Mouse (Mus musculus): ENCODE measurements around the gene Thap3. TPM values are rescaled to one million over a fixed set of nuclear protein-coding genes. Genes with fewer than 3 reads are reported as not detected.

The Thap3 gene
- polyA plus RNA-seq, 1 experiment from 2014 or later: 26.5 TPM

DNA sequence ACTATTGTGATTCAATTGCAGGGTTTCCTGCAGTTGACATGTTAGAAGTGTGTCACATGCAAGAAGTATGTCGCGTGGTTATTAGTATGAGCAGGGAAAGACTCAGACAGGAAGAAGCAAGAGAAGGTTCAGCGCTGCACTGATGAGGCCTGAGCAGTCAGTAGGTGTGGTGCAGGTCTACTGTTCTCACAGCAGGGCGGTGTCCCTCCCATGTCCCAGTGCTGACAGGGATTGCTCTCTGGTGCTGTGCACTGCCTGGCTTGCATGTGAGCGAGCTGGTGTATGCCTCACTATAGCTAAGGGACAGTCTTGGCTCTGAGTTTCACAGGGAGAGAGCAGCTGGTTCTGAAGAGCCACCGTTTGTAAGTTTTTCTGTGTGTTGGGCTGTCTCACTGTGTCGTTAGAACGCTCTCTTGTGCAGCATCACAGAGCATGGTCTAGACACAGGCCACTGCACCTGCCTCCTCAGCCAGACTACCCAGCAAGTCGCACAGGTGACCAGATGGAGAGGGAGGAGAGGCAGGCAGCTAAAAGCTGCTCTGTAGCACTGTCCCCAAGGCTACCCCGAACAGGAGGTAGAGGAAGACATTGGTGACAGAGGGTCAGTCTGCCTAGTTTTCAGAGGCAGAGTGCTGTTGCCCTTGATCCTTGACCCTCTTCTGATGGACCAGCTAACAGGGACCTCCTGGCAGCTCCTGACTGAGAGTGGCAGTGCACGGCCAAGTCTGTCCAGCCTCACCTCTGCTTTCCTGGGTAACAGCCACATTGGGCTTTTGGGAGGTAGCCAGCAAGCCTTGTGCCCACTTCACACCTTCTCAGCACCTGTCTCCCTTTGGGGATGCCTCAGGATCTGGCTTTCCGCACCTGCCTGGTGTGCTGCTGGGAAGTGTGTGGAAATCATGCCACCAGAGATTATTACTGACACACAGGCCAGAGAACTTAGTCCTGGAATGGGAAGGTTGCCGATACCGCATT lies 40.0 kb downstream of the Thap3 start:
- Histone ChIP-seq H3K4me1 (ENCODE audit: control insufficient read depth in 2 of 2, insufficient read depth in 2 of 2, low read length in 2 of 2) (peaks cover 10 to 27% of the 10 kb centered on the region in 2 experiments; a peak in 3 of 4 replicates), H3K27me3 (ENCODE audit: control insufficient read depth, insufficient read depth, low read length) (no peaks in the 10 kb centered on the region), H3K36me3 (ENCODE audit: control insufficient read depth, insufficient read depth, low read length) (peaks cover 28% of the 10 kb centered on the region), H3K4me3 (ENCODE audit: control insufficient read depth in 1 of 2, insufficient read depth in 1 of 2, low read depth in 1 of 2, low read length in 2 of 2) (no peak overlapping the region), H3K4me2 (ENCODE audit: low read length) (no peak overlapping the region), H3K9ac (ENCODE audit: low read length) (no peak overlapping the region), H3K9me3 (ENCODE audit: control insufficient read depth, low read length) (no peaks in the 10 kb centered on the region), H3K27ac (replicated peaks in 1 of 2; ENCODE audit: control insufficient read depth in 1 of 2, insufficient read depth in 1 of 2, low read depth in 2 of 2, low read length in 2 of 2) (no peak overlapping the region)
- no peak for ATAC-seq (ENCODE audit: insufficient number of reproducible peaks, insufficient read depth, low FRiP score, low read depth)
- WGBS: 75% methylated on average over 14 of the region's 14 CpGs

DNA sequence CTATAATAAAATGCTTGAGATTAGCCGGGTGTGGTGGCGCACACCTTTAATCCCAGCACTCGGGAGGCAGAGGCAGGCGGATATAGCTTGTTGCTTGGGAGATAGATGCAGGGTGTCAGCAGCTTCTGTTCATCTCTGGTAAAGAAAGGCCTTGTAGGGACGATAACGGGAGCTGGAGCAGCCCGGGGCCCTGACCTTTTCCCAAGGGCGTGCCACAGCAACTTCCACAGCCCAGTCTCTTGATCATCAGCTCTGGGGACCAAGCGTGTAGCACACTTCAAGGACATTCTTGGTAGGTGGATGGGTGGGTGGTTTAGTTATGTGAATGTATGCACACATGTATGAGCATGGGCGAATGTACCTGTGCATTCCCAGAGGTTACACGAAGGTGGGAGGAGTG lies 42.6 kb downstream of the Thap3 start:
- no peak overlapping the region for H3K4me2 ChIP-seq (ENCODE audit: low read length)
- no peak overlapping the region for H3K9ac ChIP-seq (ENCODE audit: low read length)
- no peak overlapping the region for H3K27ac ChIP-seq (replicated peaks in 1 of 2; ENCODE audit: control insufficient read depth in 1 of 2, insufficient read depth in 1 of 2, low read depth in 2 of 2, low read length in 2 of 2)
- no peak for ATAC-seq (ENCODE audit: insufficient number of reproducible peaks, insufficient read depth, low FRiP score, low read depth)
- H3K4me1 ChIP-seq (ENCODE audit: control insufficient read depth in 2 of 2, insufficient read depth in 2 of 2, low read length in 2 of 2): peaks cover 10 to 27% of the 10 kb centered on the region in 2 experiments; a peak in 3 of 4 replicates
- H3K9me3 ChIP-seq (ENCODE audit: control insufficient read depth, low read length): no peaks in the 10 kb centered on the region
- no peaks in the 10 kb centered on the region for H3K27me3 ChIP-seq (ENCODE audit: control insufficient read depth, insufficient read depth, low read length)
- 59% methylated on average over 11 of the region's 11 CpGs for WGBS
- H3K4me3 ChIP-seq (ENCODE audit: control insufficient read depth in 1 of 2, insufficient read depth in 1 of 2, low read depth in 1 of 2, low read length in 2 of 2): no peak overlapping the region
- H3K36me3 ChIP-seq (ENCODE audit: control insufficient read depth, insufficient read depth, low read length): 0 out of 2 replicates have a peak, but pooled peaks cover 4% of the 10 kb centered on the region

DNA sequence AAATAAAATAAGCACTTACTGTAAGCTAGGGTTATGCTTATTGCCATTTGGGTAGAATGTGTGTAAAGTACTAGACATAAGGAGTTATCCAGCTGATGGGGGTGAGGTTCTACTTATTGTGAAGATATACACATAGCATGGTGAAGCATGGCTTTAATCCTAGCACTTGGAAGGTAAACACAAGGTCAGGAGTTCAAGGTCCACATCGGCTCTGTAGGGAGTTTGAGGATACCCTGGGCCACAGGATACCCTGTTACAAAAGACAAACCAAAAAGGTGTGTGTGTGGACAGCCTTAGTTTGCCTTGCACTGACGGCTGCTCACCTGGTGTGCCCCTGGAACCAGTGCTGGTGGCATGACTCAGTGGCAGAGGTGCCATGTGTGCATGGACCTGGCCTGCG lies 50.7 kb downstream of the Thap3 start:
- no peak for ATAC-seq (ENCODE audit: insufficient number of reproducible peaks, insufficient read depth, low FRiP score, low read depth)
- peaks cover 0 to 19% of the 10 kb centered on the region in 2 experiments; a peak in 3 of 4 replicates for H3K4me1 ChIP-seq (ENCODE audit: control insufficient read depth in 2 of 2, insufficient read depth in 2 of 2, low read length in 2 of 2)
- no peaks in the 10 kb centered on the region for H3K27me3 ChIP-seq (ENCODE audit: control insufficient read depth, insufficient read depth, low read length)
- H3K9ac ChIP-seq (ENCODE audit: low read length): no peak overlapping the region
- H3K4me2 ChIP-seq (ENCODE audit: low read length): no peak overlapping the region
- H3K27ac ChIP-seq (replicated peaks in 1 of 2; ENCODE audit: control insufficient read depth in 1 of 2, insufficient read depth in 1 of 2, low read depth in 2 of 2, low read length in 2 of 2): no peak overlapping the region
- no peaks in the 10 kb centered on the region for H3K36me3 ChIP-seq (ENCODE audit: control insufficient read depth, insufficient read depth, low read length)
- no peaks in the 10 kb centered on the region for H3K9me3 ChIP-seq (ENCODE audit: control insufficient read depth, low read length)
- WGBS: 93% methylated on average over 3 of the region's 3 CpGs
- H3K4me3 ChIP-seq (ENCODE audit: control insufficient read depth in 1 of 2, insufficient read depth in 1 of 2, low read depth in 1 of 2, low read length in 2 of 2): no peak overlapping the region

DNA sequence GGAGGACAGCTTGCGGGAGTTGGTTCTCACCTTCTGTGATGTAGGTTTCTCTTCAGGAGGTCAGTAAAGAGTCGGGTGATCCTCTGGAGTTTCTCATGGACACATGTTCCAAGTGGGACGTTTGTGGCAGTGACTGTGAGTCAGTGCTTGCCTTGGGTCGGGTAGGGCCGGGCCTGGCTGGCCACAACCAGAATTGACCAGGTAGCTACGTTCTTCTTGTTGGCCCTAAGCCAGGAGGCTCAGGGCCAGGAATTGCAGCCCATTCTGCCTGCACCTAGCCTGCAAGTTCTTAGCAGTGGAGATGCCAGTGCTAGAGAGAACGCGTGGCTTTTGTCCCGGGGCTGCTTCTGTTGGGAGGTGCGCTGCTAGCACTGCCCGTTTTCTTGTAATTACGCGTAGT lies 51.4 kb downstream of the Thap3 start:
- no peaks in the 10 kb centered on the region for H3K27me3 ChIP-seq (ENCODE audit: control insufficient read depth, insufficient read depth, low read length)
- H3K4me1 ChIP-seq (ENCODE audit: control insufficient read depth in 2 of 2, insufficient read depth in 2 of 2, low read length in 2 of 2): peaks cover 0 to 19% of the 10 kb centered on the region in 2 experiments; a peak in 3 of 4 replicates
- no peak overlapping the region for H3K4me2 ChIP-seq (ENCODE audit: low read length)
- no peak overlapping the region for H3K9ac ChIP-seq (ENCODE audit: low read length)
- no peaks in the 10 kb centered on the region for H3K9me3 ChIP-seq (ENCODE audit: control insufficient read depth, low read length)
- no peak overlapping the region for H3K27ac ChIP-seq (replicated peaks in 1 of 2; ENCODE audit: control insufficient read depth in 1 of 2, insufficient read depth in 1 of 2, low read depth in 2 of 2, low read length in 2 of 2)
- 83% methylated on average over 13 of the region's 13 CpGs for WGBS
- no peaks in the 10 kb centered on the region for H3K36me3 ChIP-seq (ENCODE audit: control insufficient read depth, insufficient read depth, low read length)
- no peak overlapping the region for H3K4me3 ChIP-seq (ENCODE audit: control insufficient read depth in 1 of 2, insufficient read depth in 1 of 2, low read depth in 1 of 2, low read length in 2 of 2)
- no peak for ATAC-seq (ENCODE audit: insufficient number of reproducible peaks, insufficient read depth, low FRiP score, low read depth)

DNA sequence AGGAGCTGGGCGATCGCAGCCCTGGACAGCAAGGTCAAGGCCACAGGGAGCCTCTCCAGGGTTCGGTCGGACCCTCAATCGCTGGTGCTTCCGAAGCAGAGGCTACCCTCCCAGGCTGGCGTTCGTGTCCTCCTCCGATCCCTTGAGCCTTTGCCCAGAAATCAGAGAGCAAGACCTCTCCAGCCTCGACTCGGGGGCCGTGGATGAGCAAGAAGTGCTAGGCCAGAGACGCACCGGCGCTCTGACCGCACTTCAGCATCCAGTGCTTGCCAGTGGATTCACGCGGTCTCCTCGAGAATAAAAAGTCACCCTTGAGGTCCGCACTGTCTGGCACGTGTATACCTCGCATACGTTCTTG lies 54.6 kb downstream of the Thap3 start:
- H3K27ac ChIP-seq (replicated peaks in 1 of 2; ENCODE audit: control insufficient read depth in 1 of 2, insufficient read depth in 1 of 2, low read depth in 2 of 2, low read length in 2 of 2): no peak overlapping the region
- ATAC-seq (ENCODE audit: insufficient number of reproducible peaks, insufficient read depth, low FRiP score, low read depth): no peak
- peak overlapping the region; percentile 88 for H3K4me2 ChIP-seq (ENCODE audit: low read length)
- H3K4me3 ChIP-seq (ENCODE audit: control insufficient read depth in 1 of 2, insufficient read depth in 1 of 2, low read depth in 1 of 2, low read length in 2 of 2): peak overlapping the region; percentile 73 to 100
- H3K9me3 ChIP-seq (ENCODE audit: control insufficient read depth, low read length): no peaks in the 10 kb centered on the region
- 1% methylated on average over 23 of the region's 23 CpGs for WGBS
- no peaks in the 10 kb centered on the region for H3K27me3 ChIP-seq (ENCODE audit: control insufficient read depth, insufficient read depth, low read length)
- H3K36me3 ChIP-seq (ENCODE audit: control insufficient read depth, insufficient read depth, low read length): no peaks in the 10 kb centered on the region
- H3K4me1 ChIP-seq (ENCODE audit: control insufficient read depth in 2 of 2, insufficient read depth in 2 of 2, low read length in 2 of 2): peaks cover 0 to 19% of the 10 kb centered on the region in 2 experiments; a peak in 3 of 4 replicates
- H3K9ac ChIP-seq (ENCODE audit: low read length): peak overlapping the region; percentile 99

DNA sequence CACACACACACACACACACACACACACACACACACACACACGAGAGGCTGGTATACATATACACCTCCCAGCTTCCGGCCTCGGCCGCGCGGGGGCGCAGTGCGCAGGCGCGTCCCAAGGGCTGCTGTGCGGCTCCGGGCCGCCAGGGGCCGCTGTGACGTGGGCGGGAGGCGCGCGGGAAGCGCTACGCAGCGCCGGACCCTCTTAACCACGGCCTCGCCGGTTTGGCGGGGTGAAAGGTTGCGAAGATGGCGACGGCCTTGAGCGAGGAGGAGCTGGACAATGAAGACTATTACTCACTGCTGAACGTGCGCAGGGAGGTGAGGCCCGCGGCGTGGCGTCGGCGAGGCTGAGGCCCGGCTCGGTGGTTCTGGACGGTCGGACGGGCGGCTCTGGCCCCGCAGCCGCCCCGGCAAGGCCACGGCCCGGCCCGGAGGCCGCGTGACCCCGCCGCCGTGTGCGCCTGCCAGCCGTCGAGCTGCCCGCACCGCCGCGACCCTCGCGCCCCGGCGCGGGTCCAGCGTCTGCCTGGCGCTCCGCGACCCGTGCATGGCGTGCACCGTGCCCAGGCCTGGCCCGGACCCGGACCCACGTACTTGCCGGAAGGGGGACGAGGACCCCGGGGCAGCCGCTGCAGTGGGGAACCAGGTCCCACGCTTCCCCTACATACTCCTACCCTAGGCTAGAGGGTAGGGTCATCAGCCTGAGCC lies 55.1 kb downstream of the Thap3 start, which contains the start of gene Dnajc11:
TSS of gene Dnajc11 (plus strand) at position 187 of the 710 bp plus-strand sequence.
- Histone ChIP-seq H3K27me3 (ENCODE audit: control insufficient read depth, insufficient read depth, low read length) (no peaks in the 10 kb centered on the region), H3K4me2 (ENCODE audit: low read length) (peak within 1 kb of the TSS; percentile 88), H3K9me3 (ENCODE audit: control insufficient read depth, low read length) (no peaks in the 10 kb centered on the region), H3K4me3 (ENCODE audit: control insufficient read depth in 1 of 2, insufficient read depth in 1 of 2, low read depth in 1 of 2, low read length in 2 of 2) (peak within 1 kb of the TSS; percentile 73 to 100), H3K4me1 (ENCODE audit: control insufficient read depth in 2 of 2, insufficient read depth in 2 of 2, low read length in 2 of 2) (peaks cover 0 to 19% of the 10 kb centered on the region in 2 experiments; a peak in 3 of 4 replicates), H3K27ac (replicated peaks in 1 of 2; ENCODE audit: control insufficient read depth in 1 of 2, insufficient read depth in 1 of 2, low read depth in 2 of 2, low read length in 2 of 2) (peak within 1 kb of the TSS in 1 of 2 experiments; percentile 73; a peak in 2 of 4 replicates), H3K36me3 (ENCODE audit: control insufficient read depth, insufficient read depth, low read length) (no peaks in the 10 kb centered on the region), H3K9ac (ENCODE audit: low read length) (peak within 1 kb of the TSS; percentile 99)
- ATAC-seq (ENCODE audit: insufficient number of reproducible peaks, insufficient read depth, low FRiP score, low read depth): peak; percentile 76
- WGBS: under 1% methylated on average over 83 of the region's 83 CpGs

All from heart, embryonic 14.5 days (tissue).